Comparison of ENCODE assay signal across 8 mouse cellular contexts in the genomic region with DNA sequence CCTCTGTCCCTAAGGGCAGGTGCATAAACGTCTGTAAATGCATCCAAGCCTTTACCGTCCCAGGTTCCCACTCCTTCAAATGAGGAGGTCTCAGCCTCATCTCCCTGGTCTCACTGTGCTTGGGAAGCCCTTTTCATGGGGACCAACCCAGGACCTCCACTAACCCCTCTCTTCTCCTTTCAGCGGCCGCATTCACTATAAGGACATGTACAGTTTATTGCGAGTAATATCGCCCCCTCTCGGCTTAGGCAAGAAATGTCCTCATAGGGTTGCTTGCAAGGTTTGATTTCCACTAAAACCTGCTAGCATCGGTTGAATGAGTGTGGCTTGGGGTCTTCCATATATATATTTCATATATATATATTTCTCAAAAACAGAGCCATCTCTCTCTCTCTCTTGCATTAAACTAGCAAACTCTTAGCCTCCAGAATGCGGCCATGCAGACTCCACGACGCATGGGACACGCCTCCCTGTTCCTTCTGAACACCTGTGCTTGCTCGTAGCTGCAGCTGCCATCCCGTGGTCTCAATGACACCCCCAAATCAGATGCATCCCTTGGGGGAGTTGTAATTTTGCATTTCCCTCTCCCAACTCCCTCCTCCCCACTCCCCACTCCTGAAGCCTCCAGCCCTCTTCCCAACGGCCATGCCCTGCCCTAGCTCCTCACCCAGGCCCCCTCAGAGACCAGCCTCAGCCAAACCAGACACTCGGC. TPM values are rescaled to one million over a fixed set of nuclear protein-coding genes. Genes with fewer than 3 reads are reported as not detected.
DNase-seq lines count a peak whose midpoint lies in the region; ATAC-seq and TF ChIP-seq lines count a peak whose summit lies in the region.

No protein-coding gene starts in this region.

- no peaks in the 10 kb centered on the region for H3K36me3 ChIP-seq in hindbrain, embryonic 11.5 days (ENCODE audit: control insufficient read depth, insufficient read depth, low read length)

- no peak for TF ChIP-seq POLR2A in olfactory bulb, adult 2 months (IDR thresholded peaks at IDR 0.05; ENCODE audit: insufficient read depth, low read depth, low read length)

- peak; percentile 42 for DNase-seq in gastrocnemius, adult 2 months
- no peak for DNase-seq in gastrocnemius, postnatal 14 days
- DNase-seq in 3T3-L1 (ENCODE audit: low read depth, low spot score) (peak; percentile 62), Patski (ENCODE audit: low read depth, low spot score) (no peak)
- peak; percentile 74 for DNase-seq in hindbrain, embryonic 11.5 days (ENCODE audit: low spot score)
- DNase-seq in urinary bladder, postnatal 10 days (ENCODE audit: low spot score): no peak
- no peak for DNase-seq in gastrocnemius, postnatal 10 days

- peaks cover 7% of the 10 kb centered on the region for H3K4me1 ChIP-seq in hindbrain, embryonic 11.5 days (replicated peaks; ENCODE audit: control insufficient read depth, insufficient read depth, low read length)
- peaks cover 4% of the 10 kb centered on the region; the same call in 1 of the 2 replicates for H3K4me1 ChIP-seq in olfactory bulb, adult 2 months (ENCODE audit: control insufficient read depth, insufficient read depth, low read length)

- no peak overlapping the region for H3K27ac ChIP-seq in gastrocnemius, adult 2 months
- no peak overlapping the region for H3K27ac ChIP-seq in hindbrain, embryonic 11.5 days (ENCODE audit: low read depth, low read length)
- H3K27ac ChIP-seq in olfactory bulb, adult 2 months (ENCODE audit: insufficient read depth, low read depth, low read length): no peak overlapping the region

- H3K4me2 ChIP-seq in hindbrain, embryonic 11.5 days (replicated peaks; ENCODE audit: low read depth, low read length): no peak overlapping the region

- H3K4me3 ChIP-seq in gastrocnemius, adult 2 months: no peak overlapping the region
- H3K4me3 ChIP-seq in hindbrain, embryonic 11.5 days (ENCODE audit: low read depth, low read length): no peak overlapping the region
- H3K4me3 ChIP-seq in olfactory bulb, adult 2 months (ENCODE audit: insufficient read depth, low read depth, low read length): no peak overlapping the region

- in situ Hi-C loops in Patski (cut with MboI; ENCODE audit: low pct_unique_long_range_greater_than_20kb): no loop called here

- no peak overlapping the region for H3K9ac ChIP-seq in hindbrain, embryonic 11.5 days (ENCODE audit: low read depth, low read length)

- CTCF ChIA-PET in Patski (lab: Charles Lee): interaction anchor here (0.6 to 1.6 kb wide), 2 partner anchors 13 to 18 kb away, joined by 3 to 4 read pairs; no protein-coding TSS in a partner anchor

- no peak for ATAC-seq in Patski
- ATAC-seq in hindbrain, embryonic 11.5 days (ENCODE audit: low FRiP score): no peak

- intact Hi-C loops in gastrocnemius, adult 2 months (cut with DNase I): no loop called here
- intact Hi-C loops in gastrocnemius, postnatal 14 days (cut with DNase I; ENCODE audit: low total_unique reads): no loop called here

- H3K27me3 ChIP-seq in Patski: peaks cover 22% of the 10 kb centered on the region
- H3K27me3 ChIP-seq in hindbrain, embryonic 11.5 days (ENCODE audit: control insufficient read depth, insufficient read depth, low read length): no peaks in the 10 kb centered on the region

- 35% methylated on average over 16 of the region's 16 CpGs for WGBS in hindbrain, embryonic 11.5 days
- 47% methylated on average over 16 of the region's 16 CpGs for WGBS in olfactory bulb, adult 2 months

- TF ChIP-seq CTCF in gastrocnemius, adult 2 months (IDR thresholded peaks at IDR 0.05): peak; percentile 71
- TF ChIP-seq CTCF in Patski (IDR thresholded peaks at IDR 0.05): peak; percentile 67
- TF ChIP-seq CTCF in olfactory bulb, adult 2 months (IDR thresholded peaks at IDR 0.05; ENCODE audit: insufficient read depth, low read depth, low read length): peak; percentile 38; the same call in 1 of the 2 replicates

- H3K9me3 ChIP-seq in hindbrain, embryonic 11.5 days (ENCODE audit: control insufficient read depth, low read length): no peaks in the 10 kb centered on the region

- POLR2A ChIA-PET in Patski (lab: Charles Lee): no interaction called here

RNA-seq across cellular contexts. Expression of a gene that starts 48.0 kb away (rescaled TPM):
- total RNA-seq in gastrocnemius, adult 2 months (2021): 1 to 10 TPM; 5.9 to 6.5 TPM
- total RNA-seq in gastrocnemius, postnatal 14 days (2021): 10 to 100 TPM; 10.5 to 10.8 TPM
- 113 TPM for polyA plus RNA-seq in Patski (2021)
- 60.5 and 61.5 TPM in 2 replicates for polyA plus RNA-seq in hindbrain, embryonic 11.5 days (2014; fragmentation: Nextera tagmentation; extraction: Ambion mirVana)
- polyA plus RNA-seq in olfactory bulb, adult 2 months (2012; ENCODE audit: insufficient read depth, insufficient read length, low replicate concordance, missing spikeins): not detected in 2 replicates
- 10 to 100 TPM; 10.9 to 17.6 TPM for total RNA-seq in gastrocnemius, postnatal 10 days (2021)

Comparison
In these comparisons a context has a peak if more than half of its experiments do, and no peak if none do; other contexts are left out.
1. DNase-seq: peak in gastrocnemius, adult 2 months (single experiment), 3T3-L1 (single experiment) and hindbrain, embryonic 11.5 days (single experiment); none in gastrocnemius, postnatal 14 days (single experiment), Patski (single experiment), urinary bladder, postnatal 10 days (single experiment) and gastrocnemius, postnatal 10 days (single experiment).
2. Peak in every context shown above with its lines, with median percentiles within 50 percentile points of each other: CTCF ChIP-seq.